Mouse (Mus musculus): ENCODE results near the gene Sp1.

Gene Sp1

DNA sequence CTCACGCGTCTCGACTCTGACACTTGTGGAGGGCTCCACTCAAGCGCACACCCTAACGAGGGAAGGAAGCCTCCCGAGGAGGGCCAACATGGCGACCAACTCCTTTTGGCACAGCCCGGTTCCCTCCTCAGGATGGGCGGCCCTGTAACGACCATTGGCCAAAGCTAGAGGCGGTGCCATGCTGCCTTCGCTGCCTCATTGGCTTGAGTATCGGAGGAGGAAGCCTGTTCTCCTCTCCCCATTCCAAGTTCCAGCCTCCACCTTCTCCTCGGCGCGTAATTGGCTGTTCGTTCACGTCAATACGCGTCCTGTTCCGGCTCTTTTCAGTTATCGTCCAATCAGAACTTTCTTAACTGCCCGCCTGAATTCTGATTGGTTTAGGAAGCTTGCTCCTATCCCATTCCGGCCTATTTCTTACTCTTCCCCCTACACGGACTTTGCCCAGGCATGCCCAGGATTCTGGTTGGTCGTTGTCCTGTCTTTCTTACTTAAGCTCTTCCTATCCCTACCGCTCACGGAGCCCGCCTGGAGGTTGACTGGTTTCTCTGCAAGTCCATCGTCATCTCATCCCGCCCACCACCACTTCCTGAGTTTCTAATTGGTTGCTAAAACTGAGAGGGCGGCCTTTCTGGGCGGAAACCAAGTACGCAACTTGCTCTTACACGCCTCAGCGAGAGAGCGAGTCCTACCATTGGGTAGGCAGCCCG is at the start of gene Sp1:
Gene Sp1, plus strand, starts transcription at position 655 of the 707 bp plus-strand sequence.
- CTCF ChIA-PET, result interaction anchor here (0.6 to 0.7 kb wide), 3 partner anchors 15 to 28 kb away, joined by 3 to 8 read pairs (median 3); no protein-coding TSS in a partner anchor

DNA sequence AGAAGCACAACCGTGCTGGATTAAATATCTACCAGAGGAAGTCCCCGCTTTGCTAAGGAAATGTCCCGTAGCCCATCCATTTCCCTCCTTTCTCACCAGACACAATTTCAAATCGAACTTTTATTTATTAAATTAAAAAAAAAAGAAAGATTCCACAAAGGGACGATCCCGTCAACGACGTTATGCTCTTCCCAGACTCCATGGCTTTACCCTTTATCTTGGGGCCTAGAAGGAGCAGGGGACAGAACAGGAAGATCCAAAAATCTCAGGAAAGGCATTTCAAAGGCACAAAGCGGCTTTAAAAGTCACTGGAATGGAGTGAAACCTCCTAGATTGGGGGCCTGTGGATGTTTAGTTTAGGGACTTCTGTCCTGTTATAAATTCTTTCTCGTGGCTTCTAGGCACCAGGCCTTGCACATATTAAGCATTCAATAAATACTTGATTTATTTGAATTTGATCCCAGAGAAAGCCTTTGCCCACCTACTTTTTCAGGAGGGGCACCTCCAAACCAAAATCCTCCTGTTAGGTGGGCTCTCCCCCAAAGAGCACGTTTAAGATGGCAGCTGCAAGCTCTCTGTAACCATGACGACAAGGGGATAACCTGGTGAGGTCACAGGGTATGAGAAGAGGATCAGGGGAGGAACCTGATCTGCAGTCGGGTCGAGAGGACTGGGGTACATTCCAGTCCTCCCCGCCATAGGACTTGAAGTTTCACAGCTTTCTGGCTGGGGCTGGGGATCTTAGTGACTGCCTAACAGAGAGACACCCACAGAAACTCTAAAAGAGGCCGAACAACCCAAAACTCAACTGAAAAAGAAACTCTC is 49.2 kb upstream of the Sp1 start:
- CTCF ChIA-PET, result no interaction called here

- CTCF ChIA-PET, result no interaction called here
Measured at GRCm38 (mm10) chr15:102358126-102358525, 47.8 kb upstream of the Sp1 start.

DNA sequence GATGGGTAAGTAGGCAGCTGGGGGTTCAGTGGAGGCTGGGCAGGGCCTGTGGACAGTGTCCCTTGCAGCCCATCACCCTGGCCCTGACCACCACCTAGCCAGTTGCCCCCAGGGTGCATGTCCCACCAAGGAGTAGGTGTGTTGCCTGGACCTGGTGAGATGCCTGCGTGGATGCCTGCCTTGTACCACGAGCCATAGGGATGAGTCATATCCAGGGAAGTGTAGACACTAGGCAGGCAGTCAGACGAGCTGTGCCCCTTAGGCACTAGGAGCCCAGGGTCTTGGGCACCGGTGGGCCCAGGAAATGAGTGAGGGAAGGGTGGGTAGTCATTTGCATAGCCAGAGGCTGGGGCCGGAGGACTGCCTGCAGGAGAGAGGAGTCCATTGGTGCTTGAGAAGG is 47.1 kb upstream of the Sp1 start:
- CTCF ChIA-PET, result no interaction called here

DNA sequence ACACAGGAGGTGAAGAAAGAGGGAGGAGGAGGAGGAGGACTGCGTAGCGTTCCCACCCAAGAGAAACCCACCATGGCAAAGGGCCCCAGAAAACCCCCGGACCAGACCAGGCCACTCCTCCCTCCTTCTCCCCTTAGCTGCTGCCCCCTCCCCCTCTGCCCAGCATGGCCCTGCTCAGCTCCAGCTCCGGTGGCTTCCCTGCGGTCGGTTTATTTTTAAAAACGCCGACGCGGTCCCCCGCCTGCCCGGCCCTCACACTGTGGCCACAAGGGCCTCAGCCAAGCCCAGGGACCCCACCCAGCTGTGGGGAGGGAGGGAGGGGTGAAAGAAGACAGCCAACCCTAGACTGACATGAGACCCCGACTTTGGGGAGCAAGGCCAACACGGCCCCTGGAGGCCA is 43.3 kb upstream of the Sp1 start:
- CTCF ChIA-PET, result interaction anchor here (0.5 to 0.6 kb wide), 2 partner anchors 399 to 593 kb away, joined by 3 read pairs; no protein-coding TSS in a partner anchor

- CTCF ChIA-PET, result interaction anchor here (0.5 kb wide), 1 partner anchor 9 kb away, joined by 3 read pairs; no protein-coding TSS in a partner anchor
Measured at GRCm38 (mm10) chr15:102364678-102365077, 41.3 kb upstream of the Sp1 start.

DNA sequence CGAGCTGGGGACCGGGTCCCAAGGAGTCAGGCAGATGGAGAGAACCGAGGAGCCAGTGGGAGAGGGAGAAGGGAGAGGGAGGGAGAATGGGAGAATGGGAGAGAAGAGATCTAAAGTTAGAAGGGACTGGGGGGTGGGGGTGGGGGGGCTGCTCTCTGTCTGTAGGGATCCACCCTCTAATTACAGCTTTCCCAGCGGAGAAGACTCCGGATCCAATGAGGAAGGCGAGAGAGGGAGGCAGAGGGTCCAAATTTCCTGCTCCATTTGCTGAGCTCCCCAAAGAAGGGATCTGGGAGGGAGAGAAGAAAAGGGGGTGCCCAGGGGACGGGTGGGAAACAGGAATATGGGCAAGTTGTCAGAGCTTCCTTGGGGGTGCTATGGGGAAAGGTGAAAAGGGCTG is 39.7 kb upstream of the Sp1 start:
- CTCF ChIA-PET, result interaction anchor here (0.6 to 1.0 kb wide), 3 partner anchors 16 to 82 kb away, joined by 3 to 5 read pairs (median 4); partner anchors contain the start of gene Aaas

DNA sequence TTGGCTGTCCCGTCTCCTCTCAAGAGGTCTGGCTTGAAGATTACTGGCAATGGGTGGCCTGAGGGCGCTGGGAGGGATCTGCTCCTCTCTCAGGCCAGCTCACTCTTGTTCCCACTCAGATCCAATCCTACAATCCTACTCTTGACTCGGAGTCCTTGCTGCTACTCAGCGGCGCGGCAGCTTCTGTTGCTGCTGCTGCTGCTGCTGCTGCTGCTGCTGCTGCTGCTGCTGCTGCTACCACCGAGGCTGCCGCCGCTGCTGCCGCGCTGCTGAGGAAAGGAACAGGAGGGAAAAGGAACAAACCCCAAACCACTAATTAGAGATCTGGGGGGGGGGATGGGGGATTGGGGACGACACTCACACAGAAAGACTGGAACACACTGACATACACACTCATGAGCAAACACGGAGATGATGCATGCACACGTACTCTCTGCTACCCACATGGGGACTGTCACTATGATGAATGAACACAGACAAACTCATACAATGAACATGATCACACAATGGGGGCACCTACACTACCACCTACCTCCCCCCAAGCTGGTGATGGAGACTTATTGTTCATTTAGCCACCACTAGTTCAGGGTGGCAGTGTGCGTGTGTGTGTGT is 39.1 kb upstream of the Sp1 start, which contains the start of gene Sp7:
Gene Sp7, minus strand, starts transcription at position 450 of the 612 bp plus-strand sequence.
- CTCF ChIA-PET, result interaction anchor here (0.6 to 1.0 kb wide), 3 partner anchors 48 to 81 kb away, joined by 3 to 4 read pairs (median 3); no protein-coding TSS in a partner anchor

- CTCF ChIA-PET, result interaction anchor here (0.6 kb wide), 2 partner anchors 54 to 93 kb away, joined by 3 read pairs; no protein-coding TSS in a partner anchor
Measured at GRCm38 (mm10) chr15:102369972-102370371, 36.0 kb upstream of the Sp1 start.

GRCm38 (mm10) chr15:102370727-102371126 is 35.2 kb upstream of the Sp1 start:
- CTCF ChIA-PET, result interaction anchor here (0.6 kb wide), 1 partner anchor 94 kb away, joined by 3 read pairs; no protein-coding TSS in a partner anchor

GRCm38 (mm10) chr15:102376453-102377162 is 29.3 kb upstream of the Sp1 start:
- CTCF ChIA-PET, result interaction anchor here (0.7 kb wide), 1 partner anchor 22 kb away, joined by 3 read pairs; no protein-coding TSS in a partner anchor

DNA sequence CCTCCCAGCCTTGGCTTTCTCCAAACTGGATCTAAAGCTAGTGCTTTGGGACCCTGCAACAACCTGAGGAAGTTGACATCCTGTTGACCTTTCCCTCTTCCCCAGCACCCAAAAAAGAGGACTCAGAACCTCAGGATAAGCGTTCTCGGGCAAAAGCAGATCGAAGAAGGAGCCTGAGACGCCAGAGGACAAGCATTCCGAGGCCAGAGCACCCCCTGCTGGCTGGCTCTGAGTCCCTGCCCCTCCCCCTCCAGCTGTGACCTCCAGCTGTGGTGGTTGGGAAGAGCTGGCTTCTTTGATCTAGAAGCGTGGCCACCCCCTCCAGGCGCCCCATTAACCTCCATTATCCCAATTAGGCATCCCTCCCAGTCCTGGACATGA is 28.8 kb upstream of the Sp1 start:
- CTCF ChIA-PET, result interaction anchor here (0.6 kb wide), 1 partner anchor 29 kb away, joined by 3 read pairs; the partner anchor contains the start of gene Sp1

GRCm38 (mm10) chr15:102377810-102378262 is 28.1 kb upstream of the Sp1 start:
- CTCF ChIA-PET, result interaction anchor here (0.6 kb wide), 1 partner anchor 28 kb away, joined by 3 read pairs; the partner anchor contains the start of gene Sp1

DNA sequence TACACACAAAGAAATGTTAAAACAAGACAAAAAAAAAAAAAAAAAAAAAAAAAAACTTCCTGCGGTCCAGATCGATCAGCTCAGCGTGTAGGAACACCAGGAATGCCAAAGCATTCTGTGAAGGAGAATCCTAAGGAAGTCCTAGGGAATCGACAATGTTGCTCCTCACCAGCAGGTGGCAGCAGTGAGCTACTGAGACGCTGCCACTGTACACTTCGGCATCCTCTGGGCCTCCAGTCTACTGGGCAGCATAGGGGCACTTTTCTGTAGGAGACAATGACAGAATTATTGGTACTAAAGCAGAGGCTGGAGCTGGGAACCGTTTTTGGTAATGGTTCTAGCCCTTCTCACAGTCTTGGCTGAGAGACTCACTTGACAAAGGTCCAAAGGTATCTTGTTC is 24.4 kb upstream of the Sp1 start:
- CTCF ChIA-PET, result interaction anchor here (0.7 to 1.7 kb wide), 6 partner anchors 27 to 1918 kb away, joined by 3 to 12 read pairs (median 4); no protein-coding TSS in a partner anchor

GRCm38 (mm10) chr15:102383671-102384070 is 22.3 kb upstream of the Sp1 start:
- CTCF ChIA-PET, result no interaction called here

GRCm38 (mm10) chr15:102386640-102387039 is 19.3 kb upstream of the Sp1 start:
- CTCF ChIA-PET, result no interaction called here

- CTCF ChIA-PET, result no interaction called here
Measured at GRCm38 (mm10) chr15:102388942-102389341, 17.0 kb upstream of the Sp1 start.

- CTCF ChIA-PET, result no interaction called here
Measured at GRCm38 (mm10) chr15:102392520-102392919, 13.4 kb upstream of the Sp1 start.

- CTCF ChIA-PET, result no interaction called here
Measured at GRCm38 (mm10) chr15:102393584-102394014, 12.3 kb upstream of the Sp1 start.

- CTCF ChIA-PET, result no interaction called here
Measured at GRCm38 (mm10) chr15:102395061-102395460, 10.9 kb upstream of the Sp1 start.

DNA sequence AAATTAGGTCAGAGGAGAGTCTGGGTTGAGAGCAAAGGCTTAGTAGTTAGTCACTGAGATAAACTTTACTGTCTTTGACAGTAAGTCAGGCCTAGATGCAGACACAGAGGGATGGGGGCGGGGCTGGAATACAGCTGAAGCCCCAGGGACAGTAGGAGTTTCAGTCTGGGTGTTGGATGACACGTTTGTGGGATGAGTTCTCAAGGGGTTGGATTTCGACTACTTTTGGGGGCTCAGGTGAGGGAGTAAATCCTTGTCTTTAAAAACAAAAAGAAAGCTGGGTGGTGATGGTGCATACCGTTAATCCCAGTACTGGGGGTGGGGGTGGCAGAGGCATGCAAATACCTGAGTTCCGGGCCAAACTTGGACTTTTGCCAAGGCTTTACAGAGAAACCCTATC is 7.3 kb upstream of the Sp1 start:
- CTCF ChIA-PET, result interaction anchor here (1.0 kb wide), 2 partner anchors 22 to 29 kb away, joined by 3 read pairs; no protein-coding TSS in a partner anchor
